Mouse (Mus musculus) lung, postnatal 0 days (tissue): ENCODE data around the gene Shisa8. TPM values are rescaled to one million over a fixed set of nuclear protein-coding genes. Genes with fewer than 3 reads are reported as not detected.
A peak's percentile ranks its signal among the peaks of the same experiment; 100 is the strongest.

ENCODE experiments used
- ATAC-seq: fragments of 200-750 bp; cut with Nextera tagmentation; 2 replicates; pipeline ENCODE4 v1.8.0; 2017; ENCODE audit warnings: moderate library complexity
- DNase-seq: peaks from one replicate; pipeline ENCODE4 v3.0.0-alpha.2; 2016; ENCODE audit warnings: low spot score
- H3K27ac ChIP-seq: fragments of 300-500 bp; sonication (generic); 2 replicates; pipeline ENCODE4 v1.5.1; 2014; ENCODE audit warnings: antibody characterized with exemption, mild to moderate bottlenecking, low read length, mixed read lengths
- H3K27me3 ChIP-seq: fragments of 300-500 bp; sonication (generic); replicated peaks from 2 replicates; pipeline ENCODE4 v1.6.1; 2014; ENCODE audit warnings: low read length, mixed read lengths; ENCODE audit not compliant: insufficient read depth
- H3K36me3 ChIP-seq: fragments of 300-500 bp; sonication (generic); 2 replicates; pipeline ENCODE4 v1.6.1; 2014; ENCODE audit warnings: low read length, mixed read lengths; ENCODE audit not compliant: insufficient read depth
- H3K4me1 ChIP-seq: fragments of 300-500 bp; sonication (generic); 2 replicates; pipeline ENCODE4 v1.6.1; 2014; ENCODE audit warnings: antibody characterized with exemption, low read depth, low read length, mixed read lengths; ENCODE audit not compliant: insufficient read depth
- H3K4me2 ChIP-seq: fragments of 300-500 bp; sonication (generic); replicated peaks from 2 replicates; pipeline ENCODE4 v1.6.1; 2014; ENCODE audit warnings: low read depth, mild to moderate bottlenecking, low read length, moderate library complexity, mixed read lengths
- H3K4me3 ChIP-seq: fragments of 300-500 bp; sonication (generic); 2 replicates; pipeline ENCODE4 v1.5.1; 2014; ENCODE audit warnings: low read depth, low read length
- H3K9ac ChIP-seq: fragments of 300-500 bp; sonication (generic); replicated peaks from 2 replicates; pipeline ENCODE4 v1.6.1; 2014; ENCODE audit warnings: low read depth, mild to moderate bottlenecking
- H3K9me3 ChIP-seq: fragments of 300-500 bp; sonication (generic); 2 replicates; pipeline ENCODE4 v1.6.1; 2016; ENCODE audit warnings: low read length, mixed read lengths
- CTCF ChIP-seq: IDR thresholded peaks from 2 replicates; pipeline ENCODE4 v1.5.1; 2016; ENCODE audit warnings: antibody characterized with exemption, mild to moderate bottlenecking
- EP300 ChIP-seq: IDR thresholded peaks from 2 replicates; pipeline ENCODE4 v1.6.1; 2016; ENCODE audit warnings: antibody characterized with exemption, mild to moderate bottlenecking, control low read depth
- WGBS: fragments of 180-500 bp; shearing (Covaris S2); extraction: QIAGEN DNeasy Blood & Tissue Kit; methylation state at CpG from one replicate; pipeline ENCODE4 v1.1.7; 2014; 5-methylcytosine and 5-hydroxymethylcytosine counted together
- polyA plus RNA-seq: library from polyadenylated mRNA; unstranded; fragments of >200 nt; fragmentation: Nextera tagmentation; extraction: Ambion mirVana; gene quantifications from 2 replicates; pipeline ENCODE4 v1.2.1, GENCODE M21; 2015

Shisa8 gene
- polyA plus RNA-seq, 1 experiment from 2014 or later = 0.29 TPM

- H3K9me3 ChIP-seq = no peaks in the 10 kb centered on the region
- no peak overlapping the region for H3K4me2 ChIP-seq
- no peak overlapping the region for H3K9ac ChIP-seq
- DNase-seq (no peak), ATAC-seq (no peak)
- TF ChIP-seq EP300 = no peak
- no peak for TF ChIP-seq CTCF
- WGBS = 89% methylated on average over 11 of the region's 11 CpGs
- H3K4me1 ChIP-seq = no peaks in the 10 kb centered on the region
- H3K27ac ChIP-seq = no peak overlapping the region
- no peaks in the 10 kb centered on the region for H3K27me3 ChIP-seq
- peaks cover 76% of the 10 kb centered on the region for H3K36me3 ChIP-seq
- no peak overlapping the region for H3K4me3 ChIP-seq
Observed at GRCm38 (mm10) chr15:82197937-82198336, 14.7 kb downstream of the Shisa8 start.

DNA sequence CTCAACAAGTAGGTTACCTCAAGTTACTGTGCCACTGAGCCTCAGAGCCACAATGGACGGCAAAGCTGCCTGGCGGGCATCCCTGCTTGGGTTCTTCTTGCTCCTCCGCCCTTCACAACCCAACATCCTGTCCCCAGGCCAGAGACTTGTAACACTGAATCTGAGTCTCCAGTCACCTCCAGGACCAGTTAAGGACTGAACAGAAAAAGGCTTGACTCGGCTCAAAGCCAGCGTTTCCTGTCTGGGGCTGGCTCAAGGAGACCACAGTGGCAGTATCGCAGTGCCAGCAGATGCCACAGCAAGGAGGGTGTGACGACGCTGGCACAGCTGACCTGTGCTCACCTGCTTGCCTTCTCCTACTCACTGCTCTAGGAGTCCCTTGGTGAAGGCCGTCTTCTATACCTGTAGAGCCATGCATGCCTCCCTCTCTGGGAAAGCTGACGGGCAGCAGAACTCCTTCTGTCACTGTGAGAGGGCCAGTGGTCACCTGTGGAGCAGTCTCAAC is 15.3 kb downstream of the Shisa8 start:
- Histone ChIP-seq H3K4me1 (no peaks in the 10 kb centered on the region), H3K9me3 (no peaks in the 10 kb centered on the region), H3K4me2 (no peak overlapping the region), H3K4me3 (no peak overlapping the region), H3K9ac (no peak overlapping the region), H3K36me3 (peaks cover 78% of the 10 kb centered on the region), H3K27me3 (no peaks in the 10 kb centered on the region), H3K27ac (no peak overlapping the region)
- ATAC-seq (no peak), DNase-seq (no peak)
- TF ChIP-seq EP300 (no peak), CTCF (no peak)
- WGBS = 89% methylated on average over 9 of the region's 10 CpGs

DNA sequence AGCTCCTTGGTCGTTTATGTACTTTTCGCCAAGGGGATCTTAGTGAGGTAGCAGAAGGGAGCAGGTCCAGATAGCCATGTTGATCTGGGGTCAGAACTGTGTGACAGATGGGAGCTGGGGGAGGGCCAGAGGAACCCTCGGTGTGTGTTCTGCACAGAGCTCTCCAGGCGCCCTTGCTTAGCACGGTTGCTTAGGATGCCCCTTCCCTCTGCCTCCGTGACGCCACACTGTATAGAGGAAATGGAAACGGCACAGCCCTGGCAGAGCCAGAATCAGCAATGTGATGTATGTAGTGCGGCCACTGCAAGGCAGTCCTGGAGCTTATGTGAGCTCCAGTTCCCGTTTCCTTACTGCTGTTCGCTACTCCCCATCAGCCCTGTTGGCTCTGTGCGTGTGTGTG is 16.3 kb downstream of the Shisa8 start:
- H3K4me2 ChIP-seq = no peak overlapping the region
- no peak for TF ChIP-seq CTCF
- no peak for TF ChIP-seq EP300
- no peak overlapping the region for H3K27ac ChIP-seq
- WGBS = 76% methylated on average over 12 of the region's 12 CpGs
- H3K36me3 ChIP-seq = peaks cover 77% of the 10 kb centered on the region
- no peaks in the 10 kb centered on the region for H3K4me1 ChIP-seq
- DNase-seq (no peak), ATAC-seq (no peak)
- H3K9me3 ChIP-seq = no peaks in the 10 kb centered on the region
- no peak overlapping the region for H3K4me3 ChIP-seq
- no peaks in the 10 kb centered on the region for H3K27me3 ChIP-seq
- H3K9ac ChIP-seq = no peak overlapping the region

GRCm38 (mm10) chr15:82192617-82193016 is 20.0 kb downstream of the Shisa8 start:
- Histone ChIP-seq H3K9me3 (no peaks in the 10 kb centered on the region), H3K27me3 (no peaks in the 10 kb centered on the region), H3K9ac (no peak overlapping the region), H3K4me2 (no peak overlapping the region), H3K4me1 (no peaks in the 10 kb centered on the region), H3K4me3 (no peak overlapping the region), H3K36me3 (peaks cover 55% of the 10 kb centered on the region), H3K27ac (no peak overlapping the region)
- WGBS = 81% methylated on average over 8 of the region's 8 CpGs
- no peak for DNase-seq
- no peak for ATAC-seq
- TF ChIP-seq EP300 = no peak
- TF ChIP-seq CTCF = no peak

- DNase-seq (peak; percentile 31), ATAC-seq (no peak)
- Histone ChIP-seq H3K4me2 (no peak overlapping the region), H3K36me3 (peaks cover 60% of the 10 kb centered on the region), H3K4me3 (no peak overlapping the region), H3K9me3 (no peaks in the 10 kb centered on the region), H3K4me1 (no peaks in the 10 kb centered on the region), H3K9ac (no peak overlapping the region), H3K27ac (no peak overlapping the region), H3K27me3 (no peaks in the 10 kb centered on the region)
- TF ChIP-seq EP300 (no peak), CTCF (peak; percentile 64)
- WGBS = 92% methylated on average over 10 of the region's 10 CpGs
Observed at GRCm38 (mm10) chr15:82188481-82189240, 24.0 kb downstream of the Shisa8 start.

- TF ChIP-seq EP300 (no peak), CTCF (no peak)
- Histone ChIP-seq H3K4me3 (no peak overlapping the region), H3K4me2 (no peak overlapping the region), H3K4me1 (no peaks in the 10 kb centered on the region), H3K27ac (no peak overlapping the region), H3K36me3 (peaks cover 56% of the 10 kb centered on the region), H3K9me3 (no peaks in the 10 kb centered on the region), H3K9ac (no peak overlapping the region), H3K27me3 (no peaks in the 10 kb centered on the region)
- DNase-seq = no peak
- WGBS = 86% methylated on average over 1 of the region's 1 CpGs
- ATAC-seq = no peak
Observed at GRCm38 (mm10) chr15:82187924-82188323, 24.7 kb downstream of the Shisa8 start.
